Mouse (Mus musculus) forebrain, embryonic 16.5 days (tissue): ENCODE measurements at regions not wholly inside any gene's neighbourhood (a gene's known extent, or its start where the extent isn't known, plus 50 kb on each side); places are given as distances from the start of the nearest gene placed in this dataset.
"Not testable (repeated sequence)": the region's sequence is repeated elsewhere in the genome, so short reads cannot be mapped to it uniquely, and the experiment has no call there.

Source experiments
- ATAC-seq: fragments of 200-750 bp; cut with Nextera tagmentation; 2 replicates; pipeline ENCODE4 v1.8.0; 2017; ENCODE audit warnings: mild to moderate bottlenecking, moderate library complexity
- H3K27ac ChIP-seq: fragments of 300-500 bp; sonication (generic); 2 replicates; pipeline ENCODE4 v1.5.1; 2014; ENCODE audit warnings: low read length, control low read depth
- H3K27me3 ChIP-seq: fragments of 300-500 bp; sonication (generic); replicated peaks from 2 replicates; pipeline ENCODE4 v1.6.1; 2014; ENCODE audit warnings: low read length; ENCODE audit not compliant: control insufficient read depth, insufficient read depth
- H3K36me3 ChIP-seq: fragments of 300-500 bp; sonication (generic); 2 replicates; pipeline ENCODE4 v1.6.1; 2014; ENCODE audit not compliant: control insufficient read depth, insufficient read depth
- H3K4me1 ChIP-seq: fragments of 300-500 bp; sonication (generic); replicated peaks from 2 replicates; pipeline ENCODE4 v1.6.1; 2014; ENCODE audit warnings: low read length; ENCODE audit not compliant: control insufficient read depth, insufficient read depth
- H3K4me2 ChIP-seq: fragments of 300-500 bp; sonication (generic); 2 replicates; pipeline ENCODE4 v1.6.1; 2014; ENCODE audit warnings: mild to moderate bottlenecking, low read length, control low read depth
- H3K4me3 ChIP-seq: fragments of 300-500 bp; sonication (generic); replicated peaks from 2 replicates; pipeline ENCODE4 v1.5.1; 2014; ENCODE audit warnings: mild to moderate bottlenecking, low read length, control low read depth
- H3K9ac ChIP-seq: fragments of 300-500 bp; sonication (generic); replicated peaks from 2 replicates; pipeline ENCODE4 v1.6.1; 2014; ENCODE audit warnings: low read depth, low read length, control low read depth
- H3K9me3 ChIP-seq: fragments of 300-500 bp; sonication (generic); 2 replicates; pipeline ENCODE4 v1.6.1; 2016; ENCODE audit warnings: low read length; ENCODE audit not compliant: control insufficient read depth
- WGBS: fragments of 180-500 bp; shearing (Covaris S2); extraction: QIAGEN DNeasy Blood & Tissue Kit; methylation state at CpG from one replicate; pipeline ENCODE4 v1.1.7; 2014; 5-methylcytosine and 5-hydroxymethylcytosine counted together

GRCm38 (mm10) chr4:44424831-44425704, 124.4 kb downstream of the Melk start:
- Histone ChIP-seq H3K4me2 (peak overlapping the region; percentile 83), H3K36me3 (no peaks in the 10 kb centered on the region), H3K9me3 (no peaks in the 10 kb centered on the region), H3K9ac (peak overlapping the region; percentile 44), H3K4me3 (peak overlapping the region; percentile 46), H3K27ac (no peak overlapping the region), H3K4me1 (peaks cover 6% of the 10 kb centered on the region; the same call in 1 of the 2 replicates), H3K27me3 (peaks cover 16% of the 10 kb centered on the region)
- under 1% methylated on average over 55 of the region's 56 CpGs for WGBS
- ATAC-seq: 0 out of 2 replicates have a peak, but pooled peaks have one; percentile 50

- Histone ChIP-seq H3K27me3 (no peaks in the 10 kb centered on the region), H3K9me3 (no peaks in the 10 kb centered on the region), H3K4me1 (no peaks in the 10 kb centered on the region), H3K4me2 (no peak overlapping the region), H3K9ac (no peak overlapping the region), H3K4me3 (no peak overlapping the region), H3K36me3 (no peaks in the 10 kb centered on the region), H3K27ac (no peak overlapping the region)
- no peak for ATAC-seq
- 44% methylated on average over 9 of the region's 9 CpGs for WGBS
Observed at GRCm38 (mm10) chr4:44434593-44434992, 133.9 kb downstream of the Melk start.

- WGBS: 30% methylated on average over 4 of the region's 4 CpGs
- Histone ChIP-seq H3K4me1 (0 out of 2 replicates have a peak, but pooled peaks cover 2% of the 10 kb centered on the region), H3K27ac (no peak overlapping the region), H3K27me3 (no peaks in the 10 kb centered on the region), H3K9me3 (no peaks in the 10 kb centered on the region), H3K4me3 (no peak overlapping the region), H3K9ac (no peak overlapping the region), H3K36me3 (no peaks in the 10 kb centered on the region), H3K4me2 (no peak overlapping the region)
- no peak for ATAC-seq
Observed at GRCm38 (mm10) chr4:44445511-44445910, 144.8 kb downstream of the Melk start.

GRCm38 (mm10) chr4:44450881-44451532, 150.3 kb downstream of the Melk start:
- H3K9me3 ChIP-seq: peaks cover 3% of the 10 kb centered on the region; the same call in 1 of the 2 replicates
- no peak overlapping the region for H3K9ac ChIP-seq
- H3K27me3 ChIP-seq: no peaks in the 10 kb centered on the region
- ATAC-seq: no peak
- WGBS: 10% methylated on average over 10 of the region's 10 CpGs
- no peaks in the 10 kb centered on the region for H3K36me3 ChIP-seq
- no peak overlapping the region for H3K4me2 ChIP-seq
- H3K4me1 ChIP-seq: peaks cover 9% of the 10 kb centered on the region
- no peak overlapping the region for H3K4me3 ChIP-seq
- no peak overlapping the region for H3K27ac ChIP-seq

- Histone ChIP-seq H3K36me3 (no peaks in the 10 kb centered on the region), H3K9me3 (peaks cover 3% of the 10 kb centered on the region; the same call in 1 of the 2 replicates), H3K4me3 (no peak overlapping the region), H3K27me3 (no peaks in the 10 kb centered on the region), H3K9ac (no peak overlapping the region), H3K27ac (no peak overlapping the region), H3K4me1 (peaks cover 9% of the 10 kb centered on the region), H3K4me2 (no peak overlapping the region)
- ATAC-seq: no peak
- 59% methylated on average over 8 of the region's 8 CpGs for WGBS
Observed at GRCm38 (mm10) chr4:44452043-44452618, 151.5 kb downstream of the Melk start.

- H3K36me3 ChIP-seq: no peaks in the 10 kb centered on the region
- no peaks in the 10 kb centered on the region for H3K27me3 ChIP-seq
- no peak overlapping the region for H3K4me3 ChIP-seq
- no peak overlapping the region for H3K4me2 ChIP-seq
- H3K4me1 ChIP-seq: peaks cover 9% of the 10 kb centered on the region
- 85% methylated on average over 11 of the region's 11 CpGs for WGBS
- ATAC-seq: no peak
- H3K9me3 ChIP-seq: peaks cover 3% of the 10 kb centered on the region; the same call in 1 of the 2 replicates
- no peak overlapping the region for H3K9ac ChIP-seq
- no peak overlapping the region for H3K27ac ChIP-seq
Observed at GRCm38 (mm10) chr4:44453552-44453951, 152.9 kb downstream of the Melk start.

- Histone ChIP-seq H3K4me1 (peaks cover 6% of the 10 kb centered on the region), H3K9ac (no peak overlapping the region), H3K36me3 (no peaks in the 10 kb centered on the region), H3K27me3 (no peaks in the 10 kb centered on the region), H3K4me3 (no peak overlapping the region), H3K27ac (no peak overlapping the region), H3K9me3 (peaks cover 3% of the 10 kb centered on the region; the same call in 1 of the 2 replicates), H3K4me2 (no peak overlapping the region)
- 90% methylated on average over 2 of the region's 2 CpGs for WGBS
- no peak for ATAC-seq
Observed at GRCm38 (mm10) chr4:44455851-44456250, 155.2 kb downstream of the Melk start.

- 93% methylated on average over 21 of the region's 21 CpGs for WGBS
- H3K9ac ChIP-seq, H3K27me3 ChIP-seq, H3K9me3 ChIP-seq, ATAC-seq, H3K4me3 ChIP-seq, H3K27ac ChIP-seq, H3K4me1 ChIP-seq, H3K36me3 ChIP-seq, H3K4me2 ChIP-seq: not testable (repeated sequence)
Observed at GRCm38 (mm10) chr4:44473511-44473910, 172.8 kb downstream of the Melk start.
